Mouse (Mus musculus) testis, adult 2 months (tissue): ENCODE measurements around the gene Slc4a1.

ENCODE experiments used
- CTCF ChIP-seq: fragments of 200-500 bp; IDR thresholded peaks from 2 replicates; pipeline ENCODE4 v1.5.1; 2012; ENCODE audit warnings: low read depth, mild to moderate bottlenecking, inconsistent platforms, low read length, moderate library complexity; ENCODE audit not compliant: control insufficient read depth, insufficient read depth, insufficient replicate concordance
- POLR2A ChIP-seq: fragments of 200-500 bp; IDR thresholded peaks from 2 replicates; pipeline ENCODE4 v1.6.1; 2012; ENCODE audit warnings: low read depth, mild to moderate bottlenecking, inconsistent platforms, low read length, moderate library complexity; ENCODE audit not compliant: control insufficient read depth

DNA sequence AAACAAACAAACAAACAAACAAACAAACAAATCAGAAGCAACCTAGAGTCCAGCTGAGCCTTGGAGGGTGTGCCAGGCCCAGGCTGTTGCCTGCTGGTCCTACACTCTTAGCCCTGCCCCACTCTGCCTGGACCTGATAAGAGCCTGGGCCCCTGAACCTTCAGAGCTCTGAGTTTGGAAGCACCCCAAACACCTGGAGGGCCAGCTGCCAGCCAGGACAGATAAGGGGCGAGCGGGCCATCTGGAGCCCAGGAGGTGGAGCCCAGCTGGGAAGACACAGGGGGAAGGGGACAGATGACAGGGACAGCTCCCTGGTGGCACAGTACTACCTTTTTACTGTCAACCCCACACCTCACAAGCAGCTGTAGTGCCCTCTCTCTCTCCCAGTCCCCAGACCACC, 2.4 kb downstream of the Slc4a1 start:
- no peak for TF ChIP-seq POLR2A
- no peak for TF ChIP-seq CTCF
